Mouse (Mus musculus) E14TG2a.4 (cell line): ENCODE measurements around the gene Ccdc171.
A peak's percentile ranks its signal among the peaks of the same experiment; 100 is the strongest.
"Not testable (repeated sequence)": the region's sequence is repeated elsewhere in the genome, so short reads cannot be mapped to it uniquely, and the experiment has no call there.

Source experiments
- H3K27me3 ChIP-seq: 2 replicates; pipeline ENCODE4 v1.6.1; 2014; ENCODE audit warnings: low read length, control low read depth; ENCODE audit not compliant: insufficient read depth
- H3K36me3 ChIP-seq: 2 replicates; pipeline ENCODE4 v1.6.1; 2014; ENCODE audit warnings: low read length, control low read depth; ENCODE audit not compliant: insufficient read depth
- H3K4me1 ChIP-seq: replicated peaks from 2 replicates; pipeline ENCODE4 v1.6.1; 2014; ENCODE audit warnings: low read depth, low read length, control low read depth
- H3K4me3 ChIP-seq: replicated peaks from 2 replicates; pipeline ENCODE4 v1.5.1; 2014; ENCODE audit warnings: mild to moderate bottlenecking, low read length
- H3K9me3 ChIP-seq: 2 replicates; pipeline ENCODE4 v1.6.1; 2014; ENCODE audit warnings: low read length, control low read depth
- CTCF ChIP-seq: conservative IDR thresholded peaks from 2 replicates; pipeline ENCODE4 v1.5.1; 2014; ENCODE audit warnings: low read length
- NANOG ChIP-seq: IDR thresholded peaks from 2 replicates; pipeline ENCODE4 v1.6.1; 2014; ENCODE audit warnings: borderline replicate concordance, low read length, mixed read lengths
- POU5F1 ChIP-seq: IDR thresholded peaks from 2 replicates; pipeline ENCODE4 v1.6.1; 2014; ENCODE audit warnings: low read length, borderline replicate concordance

The Ccdc171 gene

DNA sequence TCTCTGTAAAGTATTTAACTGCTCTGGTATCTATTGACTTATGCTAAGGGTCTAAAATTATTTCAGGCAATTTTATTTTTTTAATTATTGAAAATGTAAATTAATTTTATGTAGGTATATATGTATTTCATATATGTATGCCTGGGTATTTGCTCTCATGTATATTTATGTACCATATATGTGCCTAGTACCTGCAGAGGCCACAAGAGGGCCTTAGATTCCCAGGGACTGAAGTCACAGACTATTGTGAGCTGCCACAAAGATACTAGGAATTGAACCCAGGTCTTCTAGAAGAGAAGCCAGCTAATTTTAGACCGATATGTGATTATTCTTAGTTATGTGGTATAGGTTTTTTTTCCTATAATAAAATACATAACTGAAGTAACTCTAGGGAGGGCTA lies 62.2 kb downstream of the Ccdc171 start:
- TF ChIP-seq CTCF = peak; percentile 56
- no peak for TF ChIP-seq POU5F1
- no peak for TF ChIP-seq NANOG
- H3K9me3 ChIP-seq = no peaks in the 10 kb centered on the region
- H3K4me3 ChIP-seq = no peak overlapping the region

GRCm38 (mm10) chr4:83596486-83596885 lies 71.1 kb downstream of the Ccdc171 start:
- Histone ChIP-seq H3K27me3 (no peaks in the 10 kb centered on the region), H3K4me1 (peaks cover 10% of the 10 kb centered on the region), H3K9me3 (no peaks in the 10 kb centered on the region), H3K36me3 (no peaks in the 10 kb centered on the region), H3K4me3 (no peak overlapping the region)
- TF ChIP-seq NANOG = no peak
- TF ChIP-seq POU5F1 = no peak
- TF ChIP-seq CTCF = peak; percentile 54

More for the DNA sequence above, 62.2 kb downstream of the Ccdc171 start:
- Histone ChIP-seq H3K27me3 (no peaks in the 10 kb centered on the region), H3K4me1 (no peaks in the 10 kb centered on the region), H3K36me3 (no peaks in the 10 kb centered on the region)

- Histone ChIP-seq H3K9me3 (no peaks in the 10 kb centered on the region), H3K4me1 (no peaks in the 10 kb centered on the region), H3K4me3 (no peak overlapping the region), H3K36me3 (no peaks in the 10 kb centered on the region), H3K27me3 (no peaks in the 10 kb centered on the region)
- no peak for TF ChIP-seq NANOG
- TF ChIP-seq CTCF = no peak
- TF ChIP-seq POU5F1 = no peak
These were observed 85.8 kb downstream of the Ccdc171 start for GRCm38 (mm10) chr4:83611111-83611510.

DNA sequence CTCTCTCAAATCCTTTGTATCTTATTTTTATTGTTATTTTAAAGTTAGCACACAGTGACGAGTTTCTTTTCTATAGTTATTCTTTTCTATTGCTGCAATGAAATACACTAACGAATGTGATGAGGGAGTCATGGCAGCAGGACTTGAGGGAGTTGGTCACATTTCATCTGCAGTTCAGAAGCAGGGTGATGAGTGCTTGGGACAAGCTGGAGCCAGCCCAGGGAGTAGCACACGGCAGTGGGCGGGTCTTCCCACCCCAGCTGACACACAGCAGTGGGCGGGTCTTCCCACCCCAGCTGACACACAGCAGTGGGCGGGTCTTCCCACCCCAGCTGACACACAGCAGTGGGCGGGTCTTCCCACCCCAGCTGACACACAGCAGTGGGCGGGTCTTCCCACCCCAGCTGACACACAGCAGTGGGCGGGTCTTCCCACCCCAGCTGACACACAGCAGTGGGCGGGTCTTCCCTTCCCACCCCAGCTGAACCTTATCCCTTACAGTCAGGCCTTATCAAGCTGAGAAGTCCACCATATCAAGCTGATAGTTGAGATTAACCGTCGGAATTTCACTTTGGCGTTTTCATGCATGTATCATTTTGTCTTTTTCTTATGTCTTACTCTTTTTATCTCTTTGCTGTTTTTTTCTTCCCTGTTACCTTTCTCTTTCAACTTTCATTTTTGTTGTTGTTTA lies 97.8 kb downstream of the Ccdc171 start:
- not testable (repeated sequence) for H3K9me3 ChIP-seq, H3K36me3 ChIP-seq, H3K27me3 ChIP-seq, H3K4me1 ChIP-seq, H3K4me3 ChIP-seq

- H3K9me3 ChIP-seq = no peaks in the 10 kb centered on the region
- H3K36me3 ChIP-seq = no peaks in the 10 kb centered on the region
- no peaks in the 10 kb centered on the region for H3K27me3 ChIP-seq
- H3K4me3 ChIP-seq = no peak overlapping the region
- 0 out of 2 replicates have a peak, but pooled peaks cover 2% of the 10 kb centered on the region for H3K4me1 ChIP-seq
- no peak for TF ChIP-seq POU5F1
- no peak for TF ChIP-seq NANOG
These were observed 98.4 kb downstream of the Ccdc171 start for GRCm38 (mm10) chr4:83623732-83624131.

DNA sequence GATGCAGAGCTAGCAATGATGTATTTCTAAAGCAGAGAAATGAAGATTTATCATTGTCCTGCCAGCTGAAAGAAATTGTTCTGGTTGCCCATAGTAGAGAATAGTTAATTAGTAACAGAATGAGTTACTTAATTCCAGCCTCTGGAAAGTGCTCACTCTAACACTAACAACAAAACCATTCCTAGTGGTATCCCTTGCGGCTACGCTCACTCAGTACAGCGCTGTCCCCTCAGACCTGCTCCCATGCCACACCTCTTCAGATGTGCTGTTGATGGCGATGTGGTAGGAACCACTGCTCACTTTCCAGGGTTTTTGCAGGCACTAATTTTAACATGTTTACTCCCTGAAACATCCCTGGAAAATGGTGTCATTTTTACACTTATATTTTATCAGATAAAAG lies 126.1 kb downstream of the Ccdc171 start:
- Histone ChIP-seq H3K9me3 (peaks cover 15% of the 10 kb centered on the region), H3K4me1 (0 out of 2 replicates have a peak, but pooled peaks cover under 1% of the 10 kb centered on the region), H3K27me3 (no peaks in the 10 kb centered on the region), H3K4me3 (no peak overlapping the region), H3K36me3 (no peaks in the 10 kb centered on the region)
- TF ChIP-seq NANOG = no peak
- TF ChIP-seq POU5F1 = no peak
- TF ChIP-seq CTCF = no peak

DNA sequence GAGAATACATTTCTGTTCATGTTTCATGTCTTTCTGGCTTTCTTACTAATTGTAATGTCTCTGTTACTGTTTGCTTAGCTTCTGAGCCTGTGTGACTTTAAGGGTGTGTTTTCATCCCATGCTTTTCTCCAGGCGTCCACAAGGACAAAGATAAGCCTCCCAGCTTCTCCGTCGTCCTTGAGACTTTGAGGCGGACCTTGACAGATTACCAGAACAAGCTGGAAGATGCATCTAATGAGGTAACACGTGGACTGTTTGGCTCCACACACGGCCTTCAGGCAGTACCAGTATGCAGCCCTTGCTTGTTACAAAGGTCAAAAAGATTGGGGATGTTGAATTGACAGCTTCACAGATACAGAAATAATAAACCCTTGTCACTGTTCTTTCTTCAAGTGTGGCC lies 130.1 kb downstream of the Ccdc171 start:
- Histone ChIP-seq H3K27me3 (no peaks in the 10 kb centered on the region), H3K9me3 (peaks cover 15% of the 10 kb centered on the region), H3K4me3 (no peak overlapping the region), H3K4me1 (peaks cover 6% of the 10 kb centered on the region; the same call in 1 of the 2 replicates), H3K36me3 (no peaks in the 10 kb centered on the region; the same call in 1 of the 2 replicates)
- TF ChIP-seq NANOG (no peak), POU5F1 (no peak), CTCF (no peak)

GRCm38 (mm10) chr4:83656571-83656970 lies 131.2 kb downstream of the Ccdc171 start:
- no peak for TF ChIP-seq POU5F1
- no peak for TF ChIP-seq NANOG
- TF ChIP-seq CTCF = no peak
- H3K27me3 ChIP-seq = no peaks in the 10 kb centered on the region

DNA sequence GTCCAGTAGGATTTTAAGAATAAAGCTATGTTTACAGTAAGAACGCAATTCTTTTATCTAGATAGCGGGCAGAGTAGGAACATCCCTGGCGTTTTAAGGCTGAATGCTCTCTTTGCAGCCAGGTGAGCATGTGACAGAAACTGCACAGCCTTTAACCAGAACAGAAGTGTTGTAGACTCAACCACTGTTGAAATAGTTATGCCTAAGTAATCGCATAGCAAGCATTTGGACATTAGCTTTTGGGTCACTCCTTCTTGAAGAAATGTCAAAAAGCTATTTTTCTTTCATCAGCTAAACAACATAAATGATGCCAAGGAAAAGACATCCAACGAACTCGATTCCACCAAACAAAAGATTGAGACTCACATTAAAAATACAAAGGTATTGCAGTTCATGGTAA lies 131.7 kb downstream of the Ccdc171 start:
- TF ChIP-seq POU5F1 (no peak), CTCF (no peak), NANOG (no peak)
- Histone ChIP-seq H3K36me3 (no peaks in the 10 kb centered on the region; the same call in 1 of the 2 replicates), H3K9me3 (peaks cover 15% of the 10 kb centered on the region), H3K4me1 (peaks cover 6% of the 10 kb centered on the region; the same call in 1 of the 2 replicates), H3K27me3 (no peaks in the 10 kb centered on the region), H3K4me3 (no peak overlapping the region; the same call in 1 of the 2 replicates)

More at GRCm38 (mm10) chr4:83656571-83656970, 131.2 kb downstream of the Ccdc171 start:
- no peaks in the 10 kb centered on the region; the same call in 1 of the 2 replicates for H3K36me3 ChIP-seq
- H3K4me1 ChIP-seq = peaks cover 6% of the 10 kb centered on the region; the same call in 1 of the 2 replicates
- no peak overlapping the region; the same call in 1 of the 2 replicates for H3K4me3 ChIP-seq
- peaks cover 15% of the 10 kb centered on the region for H3K9me3 ChIP-seq
